Mouse (Mus musculus) midbrain, embryonic 16.5 days (tissue): ENCODE data around the gene Rbm17. TPM values are rescaled to one million over a fixed set of nuclear protein-coding genes. Genes with fewer than 3 reads are reported as not detected.
"Not testable (repeated sequence)": the region's sequence is repeated elsewhere in the genome, so short reads cannot be mapped to it uniquely, and the experiment has no call there.

Source experiments
- ATAC-seq: fragments of 200-750 bp; cut with Nextera tagmentation; 2 replicates; pipeline ENCODE4 v1.8.0; 2017; ENCODE audit warnings: moderate TSS enrichment
- H3K27ac ChIP-seq: fragments of 300-500 bp; sonication (generic); 2 replicates; pipeline ENCODE4 v1.5.1; 2014; ENCODE audit warnings: mild to moderate bottlenecking, low read length, mixed read lengths
- H3K27me3 ChIP-seq: fragments of 300-500 bp; sonication (generic); 2 replicates; pipeline ENCODE4 v1.6.1; 2014; ENCODE audit warnings: low read depth, low read length, mixed read lengths; ENCODE audit not compliant: control insufficient read depth, insufficient read depth
- H3K36me3 ChIP-seq: fragments of 300-500 bp; sonication (generic); 2 replicates; pipeline ENCODE4 v1.6.1; 2014; ENCODE audit warnings: mild to moderate bottlenecking, low read length, moderate library complexity, mixed read lengths; ENCODE audit not compliant: control insufficient read depth, insufficient read depth
- H3K4me1 ChIP-seq: fragments of 300-500 bp; sonication (generic); 2 replicates; pipeline ENCODE4 v1.6.1; 2014; ENCODE audit warnings: mild to moderate bottlenecking, low read length, mixed read lengths; ENCODE audit not compliant: control insufficient read depth, insufficient read depth
- H3K4me2 ChIP-seq: fragments of 300-500 bp; sonication (generic); 2 replicates; pipeline ENCODE4 v1.6.1; 2014; ENCODE audit warnings: mild to moderate bottlenecking, low read length, mixed read lengths
- H3K4me3 ChIP-seq: fragments of 300-500 bp; sonication (generic); 2 replicates; pipeline ENCODE4 v1.5.1; 2014; ENCODE audit warnings: low read depth, mild to moderate bottlenecking, low read length, moderate library complexity, mixed read lengths
- H3K9ac ChIP-seq: fragments of 300-500 bp; sonication (generic); 2 replicates; pipeline ENCODE4 v1.6.1; 2014; ENCODE audit warnings: low read depth, low read length, mixed read lengths
- H3K9me3 ChIP-seq: fragments of 300-500 bp; sonication (generic); replicated peaks from 2 replicates; pipeline ENCODE4 v1.6.1; 2014; ENCODE audit warnings: mild to moderate bottlenecking, low read length, mixed read lengths; ENCODE audit not compliant: control insufficient read depth, poor library complexity, severe bottlenecking
- WGBS: fragments of 180-500 bp; shearing (Covaris S2); extraction: QIAGEN DNeasy Blood & Tissue Kit; methylation state at CpG from one replicate; pipeline ENCODE4 v1.1.7; 2014; 5-methylcytosine and 5-hydroxymethylcytosine counted together
- polyA plus RNA-seq: library from polyadenylated mRNA; unstranded; fragments of >200 nt; fragmentation: Nextera tagmentation; extraction: Ambion mirVana; gene quantifications from 2 replicates; pipeline ENCODE4 v1.2.1, GENCODE M21; 2015

Gene Rbm17
- polyA plus RNA-seq, 1 experiment from 2014 or later, result 132 TPM

DNA sequence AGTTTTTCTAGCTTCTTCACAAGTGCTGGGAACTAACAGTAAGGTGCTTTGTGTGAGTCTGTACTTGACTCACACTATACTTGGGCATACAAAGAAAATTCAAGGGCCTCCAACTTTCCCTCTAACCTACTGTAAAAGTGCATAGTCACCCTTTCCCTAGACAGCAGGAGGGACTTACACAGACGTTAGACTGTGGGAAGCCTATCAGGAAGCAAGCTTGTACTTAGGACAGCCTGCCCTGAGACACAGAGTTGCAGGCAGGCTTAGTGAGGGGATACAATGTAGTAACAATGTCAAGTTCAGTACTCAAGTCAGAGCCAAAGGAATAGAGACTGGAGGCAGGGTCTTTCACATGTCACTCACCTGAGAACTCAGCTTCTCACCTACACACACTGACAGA, 58.6 kb downstream of the Rbm17 start:
- ATAC-seq, result no peak
- 45% methylated on average over 1 of the region's 1 CpGs for WGBS

DNA sequence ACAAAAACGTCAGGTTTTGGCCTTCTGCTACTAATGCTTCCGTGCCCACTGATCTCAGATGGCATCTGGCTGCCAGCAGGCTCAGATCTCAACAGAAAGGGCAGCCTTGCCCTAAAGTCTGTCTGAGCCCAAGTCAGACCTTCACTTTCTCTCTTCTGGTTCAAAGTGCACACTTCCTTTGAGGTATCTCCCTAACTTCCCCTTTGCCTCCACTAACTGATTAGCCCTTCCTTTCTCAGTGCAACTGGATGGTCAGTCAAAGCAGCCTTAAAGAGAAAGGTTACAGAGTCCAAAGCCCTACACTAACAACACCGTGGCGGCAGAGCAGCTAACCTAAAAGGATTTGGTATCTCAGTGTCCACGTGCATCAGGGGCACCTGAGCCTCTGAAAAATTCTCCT, 59.6 kb downstream of the Rbm17 start:
- Histone ChIP-seq H3K27me3 (no peaks in the 10 kb centered on the region), H3K4me2 (no peak overlapping the region), H3K4me1 (no peaks in the 10 kb centered on the region), H3K36me3 (no peaks in the 10 kb centered on the region), H3K4me3 (no peak overlapping the region), H3K27ac (no peak overlapping the region), H3K9me3 (no peaks in the 10 kb centered on the region), H3K9ac (no peak overlapping the region)
- no peak for ATAC-seq
- WGBS, result 80% methylated on average over 5 of the region's 5 CpGs

More for the DNA sequence above, 58.6 kb downstream of the Rbm17 start:
- no peak overlapping the region for H3K27ac ChIP-seq
- H3K27me3 ChIP-seq, result no peaks in the 10 kb centered on the region
- no peak overlapping the region for H3K4me2 ChIP-seq
- no peaks in the 10 kb centered on the region for H3K9me3 ChIP-seq
- no peak overlapping the region for H3K9ac ChIP-seq
- H3K36me3 ChIP-seq, result no peaks in the 10 kb centered on the region
- no peak overlapping the region for H3K4me3 ChIP-seq
- H3K4me1 ChIP-seq, result no peaks in the 10 kb centered on the region

DNA sequence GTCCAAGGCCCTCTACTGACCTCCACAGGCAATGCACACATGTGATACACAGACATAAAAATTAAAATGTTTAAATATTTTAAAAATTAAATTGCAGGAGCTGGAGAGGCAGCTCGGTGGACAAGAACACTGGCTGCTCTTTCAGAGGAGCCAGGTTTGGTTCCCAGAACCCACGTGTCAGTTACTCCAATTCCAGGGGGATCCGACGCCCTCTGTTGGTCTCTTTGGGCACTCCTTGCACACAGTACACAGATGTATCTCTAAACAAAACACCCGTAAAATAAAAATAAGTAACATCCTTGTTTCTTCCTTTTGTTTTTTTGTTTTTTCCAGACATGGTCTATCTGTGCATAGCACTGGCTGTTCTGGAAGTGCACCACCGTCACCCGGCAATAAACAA, 60.8 kb downstream of the Rbm17 start:
- Histone ChIP-seq H3K4me3 (no peak overlapping the region), H3K9me3 (no peaks in the 10 kb centered on the region), H3K4me2 (no peak overlapping the region), H3K27me3 (no peaks in the 10 kb centered on the region), H3K36me3 (no peaks in the 10 kb centered on the region), H3K9ac (no peak overlapping the region), H3K4me1 (no peaks in the 10 kb centered on the region), H3K27ac (no peak overlapping the region)
- 82% methylated on average over 7 of the region's 7 CpGs for WGBS
- ATAC-seq, result no peak

DNA sequence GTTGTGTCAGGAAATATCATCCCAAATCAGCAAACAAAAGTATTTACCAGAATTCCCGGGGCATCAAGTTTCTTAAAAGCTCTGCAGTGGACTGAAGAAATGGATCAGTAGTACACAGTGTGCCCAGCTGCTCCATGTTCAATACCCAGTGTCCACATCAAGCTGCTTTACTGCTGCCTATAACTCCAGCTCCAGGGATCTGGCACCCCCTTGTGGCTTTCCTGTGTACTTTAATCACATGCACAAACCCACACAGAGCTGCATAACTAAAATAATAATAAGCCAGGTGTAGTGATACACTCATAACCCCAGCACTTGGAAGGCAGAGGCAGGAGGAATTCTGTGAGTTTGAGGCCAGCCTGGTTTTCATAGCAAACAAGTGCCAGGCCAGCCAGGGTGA, 61.3 kb downstream of the Rbm17 start:
- no peak overlapping the region for H3K4me3 ChIP-seq
- no peak overlapping the region for H3K27ac ChIP-seq
- no peaks in the 10 kb centered on the region for H3K27me3 ChIP-seq
- H3K36me3 ChIP-seq, result no peaks in the 10 kb centered on the region
- no peak overlapping the region for H3K4me2 ChIP-seq
- no peaks in the 10 kb centered on the region for H3K9me3 ChIP-seq
- no peaks in the 10 kb centered on the region for H3K4me1 ChIP-seq
- peak; percentile 54; the same call in 1 of the 2 replicates for ATAC-seq
- no peak overlapping the region for H3K9ac ChIP-seq
- WGBS, result 89% methylated on average over 1 of the region's 1 CpGs

DNA sequence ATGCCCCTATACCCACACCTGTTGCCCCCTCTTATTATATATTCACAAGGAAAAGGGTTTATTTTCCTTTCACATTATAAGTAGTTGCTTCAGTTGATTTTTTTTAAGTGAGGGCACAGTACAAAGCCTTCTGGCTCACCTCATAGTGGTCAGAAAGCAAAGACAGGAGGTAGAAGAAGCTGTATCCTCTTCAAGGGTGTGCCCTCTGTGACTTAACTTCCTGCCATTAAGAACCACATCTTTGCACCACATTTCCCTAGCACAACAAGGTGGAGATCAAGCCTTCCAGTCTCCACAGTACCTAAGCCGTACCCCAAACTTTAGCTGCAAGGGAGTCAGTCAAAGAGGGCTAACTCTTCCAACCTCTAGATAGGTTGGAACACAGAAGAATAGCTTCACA, 61.8 kb downstream of the Rbm17 start:
- no peaks in the 10 kb centered on the region for H3K36me3 ChIP-seq
- no peak for ATAC-seq
- H3K9ac ChIP-seq, result no peak overlapping the region
- H3K27ac ChIP-seq, result no peak overlapping the region
- H3K4me1 ChIP-seq, result no peaks in the 10 kb centered on the region
- H3K4me2 ChIP-seq, result no peak overlapping the region
- H3K9me3 ChIP-seq, result no peaks in the 10 kb centered on the region
- 100% methylated on average over 1 of the region's 1 CpGs for WGBS
- no peaks in the 10 kb centered on the region for H3K27me3 ChIP-seq
- no peak overlapping the region for H3K4me3 ChIP-seq

DNA sequence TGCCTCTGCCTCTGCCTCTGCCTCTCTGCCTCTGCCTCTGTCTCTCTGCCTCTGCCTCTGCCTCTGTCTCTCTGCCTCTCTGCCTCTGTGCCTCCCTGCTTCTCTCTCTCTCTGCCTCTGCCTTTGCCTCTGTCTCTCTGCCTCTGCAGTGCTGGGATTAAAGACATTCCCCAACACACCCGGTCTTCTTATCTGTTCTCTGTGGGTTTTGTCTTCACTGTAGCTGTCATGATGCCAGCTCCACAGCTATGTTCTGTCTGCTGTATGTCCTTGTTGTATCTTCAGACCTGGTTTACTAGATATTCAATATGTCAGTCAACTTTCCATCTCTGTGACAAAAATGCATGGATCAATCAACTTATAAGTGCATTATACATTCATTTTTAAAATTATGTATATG, 62.4 kb downstream of the Rbm17 start:
- ATAC-seq, H3K4me3 ChIP-seq, H3K4me2 ChIP-seq, H3K36me3 ChIP-seq, H3K27ac ChIP-seq, H3K27me3 ChIP-seq, H3K9me3 ChIP-seq, H3K9ac ChIP-seq, H3K4me1 ChIP-seq: not testable (repeated sequence)
- WGBS, result 71% methylated on average over 1 of the region's 1 CpGs

DNA sequence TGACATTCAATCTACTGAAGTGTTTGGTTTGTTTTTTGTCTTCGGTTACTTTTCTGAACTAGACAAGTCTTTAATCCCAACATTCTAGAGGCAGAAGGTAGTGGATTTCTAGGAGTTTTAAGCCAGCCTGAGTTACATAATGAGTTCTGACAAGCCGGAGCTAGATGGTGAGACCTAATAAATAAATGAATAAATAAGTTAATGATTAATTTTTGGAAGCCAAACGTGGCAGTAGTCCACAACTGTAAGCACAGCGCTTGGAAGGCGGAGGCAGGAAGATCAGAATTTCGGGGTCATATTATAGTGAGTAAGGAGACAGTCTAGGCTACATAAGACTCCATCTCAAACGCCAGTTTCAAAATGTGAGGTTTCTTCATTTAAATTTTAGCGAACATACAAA, 68.0 kb downstream of the Rbm17 start:
- no peaks in the 10 kb centered on the region for H3K27me3 ChIP-seq
- H3K4me1 ChIP-seq, result peaks cover 5% of the 10 kb centered on the region
- no peak overlapping the region for H3K9ac ChIP-seq
- H3K36me3 ChIP-seq, result no peaks in the 10 kb centered on the region
- peak overlapping the region; percentile 60 for H3K4me3 ChIP-seq
- WGBS, result 70% methylated on average over 8 of the region's 8 CpGs
- peak; percentile 1; the same call in 1 of the 2 replicates for ATAC-seq
- peak overlapping the region; percentile 96 for H3K4me2 ChIP-seq
- no peak overlapping the region for H3K27ac ChIP-seq
- H3K9me3 ChIP-seq, result no peaks in the 10 kb centered on the region

Other genes starting within 250 kb of the Rbm17 start
- gene Pfkfb3, start 50.1 kb downstream of the Rbm17 start, polyA plus RNA-seq, result 34.2 and 35.4 TPM in 2 replicates
- gene Gm17490, start 22.1 kb upstream of the Rbm17 start, polyA plus RNA-seq, result not detected in 2 replicates
- gene Il2ra, start 38.7 kb upstream of the Rbm17 start, polyA plus RNA-seq, result 0.04 TPM in 1 of 2 replicates, not detected in the other
- gene Il15ra, start 101.1 kb upstream of the Rbm17 start, polyA plus RNA-seq, result 0.52 and 1.6 TPM in 2 replicates
- gene Fbh1, start 173.4 kb upstream of the Rbm17 start, polyA plus RNA-seq, result 128 and 139 TPM in 2 replicates
- gene Ankrd16, start 173.7 kb upstream of the Rbm17 start, polyA plus RNA-seq, result 47.8 and 50.3 TPM in 2 replicates